Mouse (Mus musculus) brain, embryonic 14.5 days (tissue): Measurements from ENCODE around the gene 1700021F07Rik.

Source experiments
- CTCF ChIP-seq: fragments of 200-500 bp; IDR thresholded peaks from 2 replicates; pipeline ENCODE4 v1.5.1; 2012; ENCODE audit warnings: inconsistent platforms, mild to moderate bottlenecking, moderate library complexity, borderline replicate concordance; ENCODE audit not compliant: insufficient read depth, insufficient read length; ENCODE audit errors: extremely low read depth
- POLR2A ChIP-seq: fragments of 200-500 bp; IDR thresholded peaks from 2 replicates; pipeline ENCODE4 v1.6.1; 2012; ENCODE audit warnings: mild to moderate bottlenecking, inconsistent platforms, borderline replicate concordance; ENCODE audit not compliant: poor library complexity, insufficient read depth, insufficient read length, severe bottlenecking; ENCODE audit errors: extremely low read depth

GRCm38 (mm10) chr2:173535886-173536285, 13.5 kb downstream of the 1700021F07Rik start:
- TF ChIP-seq CTCF (no peak), POLR2A (no peak)
